Mouse (Mus musculus) erythroblast, embryonic 14.5 days (primary cell): ENCODE results near the gene Gzma. TPM values are rescaled to one million over a fixed set of nuclear protein-coding genes. Genes with fewer than 3 reads are reported as not detected.

Experiments used
- H3K27me3 ChIP-seq: 2 replicates; pipeline ENCODE4 v1.6.1; 2012; ENCODE audit warnings: inconsistent platforms; ENCODE audit not compliant: control insufficient read depth
- H3K36me3 ChIP-seq: 2 replicates; pipeline ENCODE4 v1.6.1; 2012; ENCODE audit warnings: mild to moderate bottlenecking, inconsistent platforms; ENCODE audit not compliant: control insufficient read depth
- H3K4me1 ChIP-seq: 2 replicates; pipeline ENCODE4 v1.6.1; 2012; ENCODE audit warnings: inconsistent platforms; ENCODE audit not compliant: control insufficient read depth
- H3K4me3 ChIP-seq: replicated peaks from 2 replicates; pipeline ENCODE3; 2012; ENCODE audit warnings: moderate library complexity, mild to moderate bottlenecking, inconsistent platforms
- H3K9me3 ChIP-seq: 2 replicates; pipeline ENCODE4 v1.6.1; 2012; ENCODE audit warnings: low read length, inconsistent platforms, mixed read lengths; ENCODE audit not compliant: control insufficient read depth
- GATA1 ChIP-seq: IDR thresholded peaks from 2 replicates; pipeline ENCODE4 v1.6.1; 2012; ENCODE audit warnings: low read length, inconsistent platforms, mixed read lengths
- TAL1 ChIP-seq: IDR thresholded peaks from 3 replicates; pipeline ENCODE4 v1.6.1; 2012; ENCODE audit warnings: low read length, inconsistent platforms, mixed read lengths
- polyA plus RNA-seq: library from polyadenylated mRNA; stranded (reverse); fragments of >175 nt; gene quantifications from 2 replicates; pipeline ENCODE4 v1.2.3, GENCODE M21; 2012

The Gzma gene
- polyA plus RNA-seq, 1 experiment, result not detected

DNA sequence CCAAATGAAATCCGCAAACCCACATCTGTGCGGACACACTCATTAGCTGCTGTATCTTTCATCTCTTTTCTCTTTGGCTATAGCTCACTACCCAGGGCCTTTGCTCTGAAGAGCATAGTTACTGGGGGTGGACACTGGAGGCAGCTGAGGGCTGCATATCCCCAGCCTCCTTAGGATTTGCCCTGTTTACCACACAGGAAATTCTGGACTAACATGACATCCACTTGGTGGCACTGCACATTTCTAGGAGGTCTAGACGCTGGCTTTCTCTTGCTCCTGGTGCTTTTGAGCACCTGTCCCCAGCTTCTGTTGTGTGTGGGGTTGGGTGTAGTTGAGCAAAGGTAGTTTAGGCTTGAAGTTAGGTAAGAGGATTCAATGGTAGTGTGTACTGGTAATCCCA is 53.1 kb downstream of the Gzma start:
- Histone ChIP-seq H3K27me3 (peaks cover 26% of the 10 kb centered on the region), H3K4me3 (no peak overlapping the region), H3K36me3 (no peaks in the 10 kb centered on the region), H3K9me3 (no peaks in the 10 kb centered on the region), H3K4me1 (no peaks in the 10 kb centered on the region)
- TF ChIP-seq TAL1, result no peak
- TF ChIP-seq GATA1, result no peak

DNA sequence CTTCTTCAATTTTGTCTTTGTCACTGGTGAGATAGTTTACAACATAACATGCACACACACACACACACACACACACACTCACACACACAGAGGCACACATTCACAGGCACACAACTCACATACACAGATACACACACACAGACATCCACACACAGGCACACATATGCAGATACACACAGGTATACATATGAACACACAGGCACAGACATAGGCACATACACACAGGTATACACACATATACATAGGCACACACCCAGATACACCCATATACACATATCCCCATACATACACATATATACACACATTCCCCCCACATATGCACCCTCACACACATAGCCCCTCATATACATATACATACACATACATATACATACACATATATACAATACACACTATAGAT is 53.8 kb downstream of the Gzma start:
- TF ChIP-seq GATA1 (no peak), TAL1 (no peak)
- no peaks in the 10 kb centered on the region for H3K4me1 ChIP-seq

DNA sequence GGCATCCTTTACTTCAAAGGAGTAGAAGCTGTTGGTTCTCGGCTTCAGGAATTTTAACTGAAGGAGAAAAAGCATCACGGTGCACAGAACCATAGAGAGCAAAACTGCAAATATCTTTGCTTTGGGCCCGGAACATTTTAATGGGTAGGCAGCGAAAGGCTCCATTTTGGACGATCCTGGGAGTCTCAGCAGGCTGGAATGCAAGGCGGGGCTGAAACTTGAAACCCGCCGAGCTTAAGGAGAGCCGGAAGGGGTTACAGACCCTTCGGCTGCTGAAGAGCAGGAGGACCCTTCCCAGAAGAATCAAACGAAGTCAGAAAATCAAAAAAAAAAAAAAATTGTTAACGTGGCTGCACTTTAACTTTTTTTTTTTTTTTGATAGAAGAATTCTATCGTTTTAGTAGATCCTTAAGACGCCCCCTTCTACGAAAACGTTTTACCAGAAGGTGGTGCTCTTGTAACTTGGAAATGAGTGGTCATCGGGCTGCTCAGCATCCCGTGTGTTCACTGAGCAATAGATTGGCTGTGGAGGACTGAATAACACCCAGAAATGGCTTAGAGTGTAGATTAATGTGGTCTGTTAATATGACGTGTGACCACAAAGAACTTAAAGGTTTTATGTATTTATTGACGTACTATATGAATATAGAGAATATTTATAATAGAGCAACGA is 54.4 kb downstream of the Gzma start, which contains the start of gene Gpx8:
Gpx8 (minus strand) TSS at position 200 of the 673 bp plus-strand sequence.
- Histone ChIP-seq H3K4me3 (no peak within 1 kb of the TSS), H3K9me3 (no peaks in the 10 kb centered on the region), H3K36me3 (no peaks in the 10 kb centered on the region), H3K27me3 (peaks cover 26% of the 10 kb centered on the region), H3K4me1 (no peaks in the 10 kb centered on the region)
- TF ChIP-seq GATA1, result no peak
- TF ChIP-seq TAL1, result no peak

More for the DNA sequence above, 53.8 kb downstream of the Gzma start:
- no peak overlapping the region for H3K4me3 ChIP-seq
- no peaks in the 10 kb centered on the region for H3K36me3 ChIP-seq
- no peaks in the 10 kb centered on the region for H3K9me3 ChIP-seq
- H3K27me3 ChIP-seq, result peaks cover 26% of the 10 kb centered on the region

DNA sequence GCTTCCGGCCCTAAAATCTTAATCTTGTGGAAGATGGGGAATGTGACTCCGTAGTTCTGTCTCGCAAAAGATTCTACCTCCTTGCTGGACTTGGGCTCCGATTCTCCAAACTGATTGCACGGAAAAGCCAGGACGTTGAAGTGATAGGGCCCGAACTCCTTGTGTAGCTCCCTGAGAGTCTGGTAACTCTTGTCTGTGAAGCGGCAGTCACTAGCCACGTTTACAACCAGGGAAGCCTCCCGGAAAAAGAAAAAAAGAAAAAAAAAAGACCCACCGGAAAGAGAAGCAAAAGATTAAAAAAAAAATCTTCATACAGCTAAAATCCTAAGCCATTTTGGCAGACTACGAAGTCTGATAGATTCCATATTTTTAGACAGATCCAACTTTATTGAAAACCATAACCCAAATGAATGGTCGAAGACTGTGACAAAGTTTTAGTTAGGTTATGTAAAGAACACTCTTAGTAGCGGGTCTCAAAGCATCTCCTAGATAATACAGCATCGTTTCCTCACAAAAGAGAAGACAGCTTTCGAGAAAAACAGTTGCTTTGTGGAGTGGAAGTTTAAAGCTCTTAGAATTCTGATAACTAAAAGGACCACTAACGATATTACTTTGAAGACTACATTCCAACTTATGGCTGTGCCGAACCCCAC is 55.2 kb downstream of the Gzma start:
- H3K4me1 ChIP-seq, result no peaks in the 10 kb centered on the region
- no peak for TF ChIP-seq GATA1
- H3K4me3 ChIP-seq, result no peak overlapping the region
- H3K9me3 ChIP-seq, result no peaks in the 10 kb centered on the region
- no peaks in the 10 kb centered on the region for H3K36me3 ChIP-seq
- H3K27me3 ChIP-seq, result peaks cover 26% of the 10 kb centered on the region

DNA sequence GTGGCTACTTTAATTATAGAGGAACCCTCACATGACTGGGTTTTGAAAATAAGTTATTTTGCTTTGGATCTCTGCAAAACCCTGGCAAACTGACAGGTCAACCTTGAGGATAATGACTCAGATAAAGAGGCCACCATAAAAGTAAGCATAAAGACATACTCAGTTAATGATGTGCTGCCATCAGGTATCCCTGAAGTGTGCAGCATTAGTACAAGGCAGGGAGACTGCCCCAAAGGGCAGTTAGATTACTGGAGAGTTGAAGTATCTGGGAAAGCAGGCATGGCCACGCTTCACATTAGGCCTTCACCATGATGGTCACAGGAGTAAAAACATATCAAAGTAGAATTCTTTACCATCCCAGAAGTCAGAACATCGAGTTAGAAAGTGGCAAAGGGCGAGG is 55.9 kb downstream of the Gzma start:
- H3K4me1 ChIP-seq, result no peaks in the 10 kb centered on the region
- H3K27me3 ChIP-seq, result peaks cover 30% of the 10 kb centered on the region
- H3K36me3 ChIP-seq, result no peaks in the 10 kb centered on the region
- no peaks in the 10 kb centered on the region for H3K9me3 ChIP-seq
- TF ChIP-seq GATA1 (no peak), TAL1 (no peak)
- H3K4me3 ChIP-seq, result no peak overlapping the region

Other genes with a start within 250 kb of the Gzma start
- 0.34 TPM in 2 replicates for gene Mtrex, start 173.6 kb downstream of the Gzma start, polyA plus RNA-seq
- gene Dhx29, start 173.5 kb downstream of the Gzma start, polyA plus RNA-seq, result 0.14 and 0.17 TPM in 2 replicates
- gene Ccno, start 113.2 kb downstream of the Gzma start, polyA plus RNA-seq, result not detected in 2 replicates
- gene Mcidas, start 107.1 kb downstream of the Gzma start, polyA plus RNA-seq, result not detected in 2 replicates
- not detected in 2 replicates for gene Cdc20b, start 65.9 kb downstream of the Gzma start, polyA plus RNA-seq
- not detected in 2 replicates for gene Gpx8, start 54.6 kb downstream of the Gzma start, polyA plus RNA-seq
- gene Esm1, start 108.7 kb upstream of the Gzma start, polyA plus RNA-seq, result 0.02 TPM in 1 of 2 replicates, not detected in the other
- not detected in 2 replicates for gene Gzmk, start 124.9 kb upstream of the Gzma start, polyA plus RNA-seq
- gene BC067074, start 192.2 kb upstream of the Gzma start, polyA plus RNA-seq, result 0.13 TPM in 1 of 2 replicates, not detected in the other